Mouse (Mus musculus) spleen, adult 2 months (tissue): ENCODE data around the gene Nectin2. TPM values are rescaled to one million over a fixed set of nuclear protein-coding genes. Genes with fewer than 3 reads are reported as not detected.

Source experiments
- DNase-seq, 2 experiments: peaks; one replicate each; pipeline versions ENCODE4 v3.0.0 to v3.0.0-alpha.2; 2012 to 2021; ENCODE audit warnings: low spot score in 2 of 2, low read depth in 1 of 2
- H3K27ac ChIP-seq: fragments of 200-500 bp; 2 replicates; pipeline ENCODE4 v1.5.1; 2012; ENCODE audit warnings: low read length, inconsistent platforms; ENCODE audit not compliant: insufficient read depth
- H3K27me3 ChIP-seq: fragments of 200-500 bp; 2 replicates; pipeline ENCODE4 v1.6.1; 2012; ENCODE audit warnings: mild to moderate bottlenecking, moderate library complexity, low read length, inconsistent platforms; ENCODE audit not compliant: control insufficient read depth, insufficient read depth
- H3K36me3 ChIP-seq: fragments of 200-500 bp; 2 replicates; pipeline ENCODE4 v1.6.1; 2012; ENCODE audit warnings: mild to moderate bottlenecking, low read length, inconsistent platforms; ENCODE audit not compliant: control insufficient read depth, insufficient read depth
- H3K4me1 ChIP-seq: fragments of 200-500 bp; 2 replicates; pipeline ENCODE4 v1.6.1; 2011; ENCODE audit warnings: inconsistent platforms; ENCODE audit not compliant: control insufficient read depth, insufficient read depth, insufficient read length
- H3K4me3 ChIP-seq: fragments of 200-500 bp; 2 replicates; pipeline ENCODE4 v1.5.1; 2011; ENCODE audit warnings: mild to moderate bottlenecking, inconsistent platforms; ENCODE audit not compliant: insufficient read depth, insufficient read length; ENCODE audit errors: extremely low read depth
- CTCF ChIP-seq: fragments of 200-500 bp; IDR thresholded peaks from 2 replicates; pipeline ENCODE4 v1.5.1; 2011; ENCODE audit warnings: mild to moderate bottlenecking, inconsistent platforms; ENCODE audit not compliant: insufficient read depth, insufficient read length, insufficient replicate concordance; ENCODE audit errors: extremely low read depth
- POLR2A ChIP-seq: fragments of 200-500 bp; IDR thresholded peaks from 2 replicates; pipeline ENCODE4 v1.6.1; 2011; ENCODE audit warnings: low read depth, low read length, inconsistent platforms
- WGBS: fragments of 180-500 bp; shearing (Covaris S2); methylation state at CpG from one replicate; pipeline ENCODE4 v1.1.7; 2018; 5-methylcytosine and 5-hydroxymethylcytosine counted together
- polyA plus RNA-seq: library from polyadenylated mRNA; depleted of rRNA; stranded (reverse); fragments of >200 nt; gene quantifications from 2 replicates; pipeline ENCODE4 v1.2.3, GENCODE M21; 2012

Gene Nectin2
- polyA plus RNA-seq, 1 experiment: 24.4 TPM

DNA sequence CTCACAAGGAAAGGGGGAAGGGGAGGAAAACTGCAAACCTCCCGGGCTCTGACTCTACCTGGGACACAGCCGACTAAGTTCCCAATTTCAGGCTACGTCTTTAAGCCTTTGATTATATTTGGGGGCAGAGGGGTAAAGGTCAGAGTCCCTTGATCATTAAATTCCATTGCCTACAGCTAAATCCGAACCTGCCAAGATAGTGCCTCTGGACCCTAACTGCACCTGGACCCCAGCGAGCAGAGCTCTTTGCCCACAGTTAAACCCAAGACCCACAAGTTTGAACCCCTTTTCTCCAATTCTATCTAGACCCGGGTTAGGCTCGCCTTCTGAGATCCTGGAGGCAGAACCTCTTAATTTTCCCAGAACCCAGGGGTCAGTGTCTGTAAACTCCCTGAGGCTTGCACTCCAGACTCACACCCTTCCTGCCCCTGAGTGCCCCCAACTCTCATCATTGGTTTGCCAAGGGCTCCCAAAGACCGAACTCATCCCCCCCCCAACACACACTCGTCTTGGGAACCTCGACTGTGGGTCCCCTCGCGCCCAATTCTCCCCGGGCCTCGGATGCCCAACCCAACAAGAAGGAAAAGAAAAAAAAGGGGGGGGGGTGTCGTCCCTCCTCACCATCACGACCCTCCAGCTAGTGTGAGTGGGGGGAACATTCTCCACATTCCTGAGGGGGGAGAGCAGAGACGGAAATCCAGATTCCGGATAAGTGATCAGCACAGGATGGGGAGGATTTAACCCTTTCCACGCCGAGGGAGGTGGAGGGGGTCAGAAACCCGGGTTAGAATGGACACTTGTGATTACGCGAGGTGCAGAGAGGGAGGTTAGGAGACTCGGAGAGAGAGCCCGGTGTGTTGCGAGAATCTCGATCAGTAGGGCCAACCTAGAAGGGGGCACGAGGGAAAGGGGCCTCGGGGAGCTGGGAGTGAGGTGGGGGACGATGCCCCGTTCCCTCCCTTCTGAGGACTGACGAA lies 1.8 kb downstream of the Nectin2 start:
- Histone ChIP-seq H3K4me3 (peak overlapping the region; percentile 43; the same call in 1 of the 2 replicates), H3K4me1 (no peaks in the 10 kb centered on the region; the same call in 1 of the 2 replicates), H3K27ac (peak overlapping the region; percentile 45), H3K36me3 (no peaks in the 10 kb centered on the region), H3K27me3 (peaks cover 4% of the 10 kb centered on the region)
- 8% methylated on average over 32 of the region's 32 CpGs for WGBS
- no peak for DNase-seq
- TF ChIP-seq CTCF: no peak
- no peak for TF ChIP-seq POLR2A

DNA sequence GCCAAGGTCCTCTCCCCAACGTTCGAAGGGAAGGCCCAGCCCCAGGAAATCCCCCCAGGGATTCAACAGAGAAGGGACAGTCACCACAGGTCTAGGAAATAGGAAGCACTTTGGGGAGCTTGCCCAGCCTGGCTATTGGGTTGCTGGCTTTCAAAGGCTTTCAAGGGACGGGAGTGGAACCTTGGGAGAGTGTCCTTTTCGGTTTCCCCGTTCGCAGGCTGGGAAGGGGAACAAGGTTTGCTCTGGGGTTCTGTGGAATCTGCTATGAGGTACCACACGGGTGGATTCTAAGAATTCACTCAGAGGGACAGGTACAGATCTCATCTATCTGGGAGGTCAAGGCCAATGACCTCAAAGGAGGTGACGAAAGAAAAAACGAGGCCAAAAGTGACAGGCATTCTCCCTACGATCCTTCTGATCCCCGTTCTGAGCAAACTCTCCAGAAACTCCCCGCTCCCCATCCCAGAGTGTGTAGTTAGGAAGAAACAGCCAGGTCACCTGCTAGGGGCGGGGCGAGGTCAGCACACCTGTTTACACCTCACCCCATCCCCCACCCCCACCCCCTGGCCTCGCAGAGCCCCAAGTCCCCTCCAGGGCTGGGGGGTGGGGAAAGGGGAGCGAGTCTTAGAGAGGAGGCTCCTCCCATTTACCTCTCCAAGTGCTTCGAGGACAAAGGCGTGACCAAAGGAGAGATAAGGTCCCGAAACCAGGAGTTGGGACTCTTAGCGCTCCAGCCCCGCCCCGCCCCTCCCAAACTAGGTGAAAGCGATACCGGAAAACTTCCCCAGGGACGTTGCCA lies 2.7 kb downstream of the Nectin2 start:
- 0 out of 2 replicates have a peak overlapping the region, but pooled peaks have one; percentile 45 for H3K27ac ChIP-seq
- WGBS: 49% methylated on average over 25 of the region's 25 CpGs
- DNase-seq: no peak
- H3K27me3 ChIP-seq: peaks cover 4% of the 10 kb centered on the region
- TF ChIP-seq CTCF (no peak), POLR2A (no peak)
- H3K4me3 ChIP-seq: 0 out of 2 replicates have a peak overlapping the region, but pooled peaks have one; percentile 43
- H3K36me3 ChIP-seq: no peaks in the 10 kb centered on the region
- H3K4me1 ChIP-seq: no peaks in the 10 kb centered on the region; the same call in 1 of the 2 replicates

DNA sequence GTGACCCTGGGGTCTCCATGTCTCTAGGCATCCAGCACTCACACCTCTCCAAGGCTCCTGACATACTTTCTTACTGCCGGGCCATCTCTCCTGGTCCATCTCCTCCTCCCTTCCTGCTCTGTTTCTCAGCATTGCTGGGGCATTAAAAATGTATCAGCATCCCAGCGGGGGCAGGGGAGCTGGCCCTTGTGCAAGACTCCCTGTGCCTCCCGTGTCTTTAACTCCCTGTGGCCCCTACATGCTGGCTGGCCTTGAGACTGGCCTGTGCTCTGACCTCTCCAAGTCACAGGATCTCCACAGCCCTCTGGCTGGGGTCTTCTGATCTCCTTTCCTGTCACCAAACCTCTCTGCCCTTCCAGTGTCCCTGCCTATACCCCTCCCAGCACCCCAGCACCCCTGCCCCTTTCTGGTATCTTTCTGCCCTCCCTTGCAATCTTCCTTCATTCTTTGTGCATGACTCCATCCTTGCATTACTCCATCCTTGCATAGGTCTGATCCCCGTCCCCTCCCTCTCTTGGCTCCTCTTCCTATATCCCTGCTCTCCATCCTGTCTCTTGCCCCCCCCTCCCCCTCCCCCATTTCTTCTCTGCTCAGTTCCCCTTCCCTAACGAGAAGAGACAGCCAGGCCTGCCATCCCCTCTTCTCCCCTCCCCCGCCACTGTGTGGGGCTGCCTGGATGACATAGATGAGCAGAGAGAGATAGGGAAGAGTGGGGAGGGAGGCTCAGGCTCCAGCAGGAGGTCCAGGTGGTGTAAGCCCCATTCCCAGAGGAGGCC lies 3.7 kb downstream of the Nectin2 start:
- no peak for TF ChIP-seq POLR2A
- TF ChIP-seq CTCF: no peak
- Histone ChIP-seq H3K4me3 (no peak overlapping the region), H3K27me3 (peaks cover 4% of the 10 kb centered on the region), H3K36me3 (no peaks in the 10 kb centered on the region), H3K4me1 (no peaks in the 10 kb centered on the region; the same call in 1 of the 2 replicates), H3K27ac (peak overlapping the region; percentile 52; the same call in 1 of the 2 replicates)
- 68% methylated on average over 6 of the region's 6 CpGs for WGBS
- no peak for DNase-seq

DNA sequence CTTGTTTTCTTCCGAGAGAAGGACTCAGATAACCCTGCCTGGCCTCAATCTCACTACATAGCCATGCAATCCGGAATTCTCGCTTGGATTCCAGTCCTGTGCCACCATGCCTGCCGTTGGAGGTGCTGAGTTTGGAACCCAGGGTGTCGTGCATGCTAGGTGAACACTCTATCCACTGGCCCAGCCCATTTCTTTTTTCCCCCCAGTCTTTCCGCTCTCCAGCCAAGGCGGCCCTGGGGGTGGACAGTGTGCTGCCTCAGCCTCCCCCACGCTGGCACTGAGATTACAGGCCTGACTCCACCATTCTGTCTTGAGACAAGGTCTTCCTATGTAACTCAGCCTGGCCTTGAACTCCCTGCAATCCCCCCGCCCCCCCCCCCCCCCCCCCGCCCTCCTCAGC lies 4.3 kb downstream of the Nectin2 start:
- DNase-seq: no peak
- H3K27me3 ChIP-seq: peaks cover 4% of the 10 kb centered on the region
- no peaks in the 10 kb centered on the region; the same call in 1 of the 2 replicates for H3K4me1 ChIP-seq
- H3K27ac ChIP-seq: 0 out of 2 replicates have a peak overlapping the region, but pooled peaks have one; percentile 18
- no peaks in the 10 kb centered on the region for H3K36me3 ChIP-seq
- WGBS: 88% methylated on average over 8 of the region's 10 CpGs
- no peak overlapping the region for H3K4me3 ChIP-seq
- TF ChIP-seq POLR2A (no peak), CTCF (no peak)

DNA sequence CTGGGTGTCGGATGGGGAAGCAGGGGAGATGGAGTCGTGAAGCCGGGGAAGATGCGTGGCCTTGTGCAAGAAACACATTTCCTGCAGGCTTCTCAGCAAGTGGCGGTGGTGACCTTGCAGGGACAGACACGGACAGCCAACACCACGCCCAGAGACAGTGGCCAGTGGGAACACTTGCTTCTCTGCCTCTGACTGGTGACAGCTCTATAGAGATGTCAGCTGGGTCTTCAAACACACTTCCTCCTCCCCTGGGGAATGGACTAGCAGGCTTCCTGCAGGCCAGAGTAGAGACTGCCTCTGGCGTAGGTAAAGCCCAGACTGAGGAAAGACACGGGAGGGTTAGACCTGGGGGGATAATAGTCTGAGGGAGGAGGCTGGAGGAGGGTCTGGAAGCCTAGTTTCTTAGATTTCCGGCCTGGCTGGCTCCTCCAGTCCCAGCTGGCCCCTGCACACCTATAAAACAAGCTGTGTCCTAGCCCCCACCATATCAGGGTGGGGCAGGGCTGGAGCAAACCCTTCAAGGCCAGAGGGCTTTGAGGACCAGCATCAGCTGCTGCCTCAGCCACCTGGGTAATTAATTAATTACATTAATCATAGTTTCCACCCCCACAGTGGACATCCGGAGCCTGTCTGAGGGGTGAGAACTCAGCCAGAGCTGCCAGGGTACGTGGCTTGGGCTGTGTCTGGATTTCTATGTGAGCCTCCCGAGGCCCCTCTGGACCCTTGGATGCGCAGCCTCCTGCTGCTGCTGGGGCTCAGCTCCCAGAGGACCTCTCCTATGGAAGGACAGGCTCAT lies 5.5 kb downstream of the Nectin2 start:
- no peak for DNase-seq

More for the DNA sequence above, 5.5 kb downstream of the Nectin2 start:
- Histone ChIP-seq H3K27me3 (peaks cover 4% of the 10 kb centered on the region), H3K4me3 (no peak overlapping the region), H3K4me1 (no peaks in the 10 kb centered on the region; the same call in 1 of the 2 replicates), H3K27ac (peak overlapping the region; percentile 25; the same call in 1 of the 2 replicates), H3K36me3 (no peaks in the 10 kb centered on the region)
- WGBS: 55% methylated on average over 14 of the region's 14 CpGs
- TF ChIP-seq CTCF (no peak), POLR2A (no peak)
